Mouse (Mus musculus): Measurements from ENCODE around the gene Pramef8.
"Not testable (repeated sequence)": the region's sequence is repeated elsewhere in the genome, so short reads cannot be mapped to it uniquely, and the experiment has no call there.

The Pramef8 gene

GRCm38 (mm10) chr4:143412219-143413092 is at the start of gene Pramef8:
Gene Pramef8, plus strand, starts transcription at chr4:143412426.
- peak; percentile 82 for DNase-seq (ENCODE audit: low spot score)

GRCm38 (mm10) chr4:143366415-143367041 is 45.7 kb upstream of the Pramef8 start:
- no peak for DNase-seq (ENCODE audit: low spot score)

- no peak for DNase-seq (ENCODE audit: low spot score)
Observed at GRCm38 (mm10) chr4:143379480-143379879, 32.7 kb upstream of the Pramef8 start.

GRCm38 (mm10) chr4:143379931-143380715 is 32.1 kb upstream of the Pramef8 start:
- DNase-seq (ENCODE audit: low spot score), result no peak

- DNase-seq (ENCODE audit: low spot score), result no peak
Observed at GRCm38 (mm10) chr4:143380716-143381004, 31.6 kb upstream of the Pramef8 start.

GRCm38 (mm10) chr4:143382163-143382562 is 30.1 kb upstream of the Pramef8 start:
- DNase-seq (ENCODE audit: low spot score), result no peak

GRCm38 (mm10) chr4:143383646-143384045 is 28.6 kb upstream of the Pramef8 start:
- no peak for DNase-seq (ENCODE audit: low spot score)

GRCm38 (mm10) chr4:143388955-143389702 is 23.1 kb upstream of the Pramef8 start:
- peak; percentile 4 for DNase-seq (ENCODE audit: low spot score)

- DNase-seq (ENCODE audit: low spot score), result no peak
Observed at GRCm38 (mm10) chr4:143394181-143394580, 18.0 kb upstream of the Pramef8 start, which contains the start of gene Pramel1. Gene Pramel1, plus strand, starts transcription at chr4:143394428.

- peak; percentile 4 for DNase-seq (ENCODE audit: low spot score)
Observed at GRCm38 (mm10) chr4:143411566-143412218, 534 bp upstream of the Pramef8 start.

GRCm38 (mm10) chr4:143413621-143414020 is 1.4 kb downstream of the Pramef8 start:
- DNase-seq (ENCODE audit: low spot score), result no peak

- DNase-seq (ENCODE audit: low spot score), result no peak
Observed at GRCm38 (mm10) chr4:143414121-143414520, 1.9 kb downstream of the Pramef8 start.

- DNase-seq (ENCODE audit: low spot score), result not testable (repeated sequence)
Observed at GRCm38 (mm10) chr4:143426770-143427169, 14.5 kb downstream of the Pramef8 start.

GRCm38 (mm10) chr4:143450224-143450623 is 38.0 kb downstream of the Pramef8 start, which contains the start of gene Oog4:
Gene Oog4, minus strand, starts transcription at chr4:143450324.
- no peak for DNase-seq (ENCODE audit: low spot score)
